Mouse (Mus musculus) forebrain, embryonic 14.5 days (tissue): ENCODE results near the gene S100b. TPM values are rescaled to one million over a fixed set of nuclear protein-coding genes. Genes with fewer than 3 reads are reported as not detected.
A peak's percentile ranks its signal among the peaks of the same experiment; 100 is the strongest.

ENCODE experiments used
- ATAC-seq: fragments of 200-750 bp; cut with Nextera tagmentation; 2 replicates; pipeline ENCODE4 v1.8.0; 2017; ENCODE audit warnings: mild to moderate bottlenecking, moderate library complexity
- DNase-seq: peaks from one replicate; pipeline ENCODE4 v3.0.0-alpha.2; 2015; ENCODE audit warnings: low spot score
- H3K27ac ChIP-seq: fragments of 300-500 bp; sonication (generic); 2 replicates; pipeline ENCODE4 v1.5.1; 2014; ENCODE audit warnings: low read depth, mild to moderate bottlenecking, control low read depth, low read length, moderate library complexity
- H3K27me3 ChIP-seq: fragments of 300-500 bp; sonication (generic); replicated peaks from 2 replicates; pipeline ENCODE4 v1.6.1; 2014; ENCODE audit warnings: low read length, control low read depth, mixed read lengths; ENCODE audit not compliant: control insufficient read depth, insufficient read depth
- H3K36me3 ChIP-seq: fragments of 300-500 bp; sonication (generic); 2 replicates; pipeline ENCODE4 v1.6.1; 2014; ENCODE audit warnings: low read length, control low read depth; ENCODE audit not compliant: control insufficient read depth, insufficient read depth
- H3K4me1 ChIP-seq: fragments of 300-500 bp; sonication (generic); 2 replicates; pipeline ENCODE4 v1.6.1; 2014; ENCODE audit warnings: antibody characterized with exemption, low read length, control low read depth; ENCODE audit not compliant: control insufficient read depth, insufficient read depth
- H3K4me2 ChIP-seq: fragments of 300-500 bp; sonication (generic); 2 replicates; pipeline ENCODE4 v1.6.1; 2014; ENCODE audit warnings: mild to moderate bottlenecking, control low read depth, low read length
- H3K4me3 ChIP-seq: fragments of 300-500 bp; sonication (generic); 2 replicates; pipeline ENCODE4 v1.5.1; 2014; ENCODE audit warnings: low read depth, low read length, control low read depth
- H3K9ac ChIP-seq: fragments of 300-500 bp; sonication (generic); 2 replicates; pipeline ENCODE4 v1.6.1; 2014; ENCODE audit warnings: mild to moderate bottlenecking, low read length, control low read depth, moderate library complexity
- H3K9me3 ChIP-seq: fragments of 300-500 bp; sonication (generic); replicated peaks from 2 replicates; pipeline ENCODE4 v1.6.1; 2016; ENCODE audit warnings: low read length, control low read depth, mixed read lengths; ENCODE audit not compliant: control insufficient read depth
- WGBS: fragments of 180-500 bp; shearing (Covaris S2); extraction: QIAGEN DNeasy Blood & Tissue Kit; methylation state at CpG from one replicate; pipeline ENCODE4 v1.1.7; 2014; 5-methylcytosine and 5-hydroxymethylcytosine counted together
- polyA plus RNA-seq: library from polyadenylated mRNA; unstranded; fragments of >200 nt; fragmentation: Nextera tagmentation; extraction: Ambion mirVana; gene quantifications from 2 replicates; pipeline ENCODE4 v1.2.1, GENCODE M21; 2014

Gene S100b
- polyA plus RNA-seq, 1 experiment from 2014 or later: 0.42 TPM

GRCm38 (mm10) chr10:76255617-76256016 is 2.0 kb downstream of the S100b start:
- Histone ChIP-seq H3K9ac (no peak overlapping the region), H3K27ac (no peak overlapping the region), H3K4me1 (no peaks in the 10 kb centered on the region), H3K27me3 (no peaks in the 10 kb centered on the region), H3K9me3 (no peaks in the 10 kb centered on the region), H3K36me3 (no peaks in the 10 kb centered on the region), H3K4me2 (no peak overlapping the region), H3K4me3 (no peak overlapping the region)
- DNase-seq: no peak
- ATAC-seq: no peak
- 61% methylated on average over 6 of the region's 6 CpGs for WGBS

DNA sequence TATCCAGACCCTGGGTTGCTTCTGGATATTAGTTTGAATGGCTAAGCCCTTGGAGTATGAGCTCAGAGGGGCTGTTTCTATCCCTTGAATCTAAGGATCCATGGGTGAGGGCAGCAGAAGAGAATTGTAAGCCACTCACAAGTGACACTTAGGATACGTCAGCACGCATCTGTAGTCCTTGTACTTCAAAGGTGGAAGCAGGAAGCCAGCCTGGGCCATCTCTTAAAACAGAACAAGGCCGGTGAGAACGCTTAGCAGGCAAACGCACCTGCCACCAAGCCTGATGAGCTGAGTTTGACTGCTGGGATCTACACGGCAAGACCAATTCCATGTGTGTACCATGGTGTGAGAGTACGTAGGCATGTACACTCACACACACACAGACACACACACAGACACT is 3.6 kb downstream of the S100b start:
- Histone ChIP-seq H3K9ac (no peak overlapping the region), H3K27me3 (no peaks in the 10 kb centered on the region), H3K9me3 (no peaks in the 10 kb centered on the region), H3K4me2 (no peak overlapping the region), H3K36me3 (no peaks in the 10 kb centered on the region), H3K4me1 (no peaks in the 10 kb centered on the region), H3K27ac (no peak overlapping the region), H3K4me3 (no peak overlapping the region)
- ATAC-seq (no peak), DNase-seq (no peak)
- 94% methylated on average over 7 of the region's 7 CpGs for WGBS

- Histone ChIP-seq H3K4me3 (no peak overlapping the region), H3K9me3 (no peaks in the 10 kb centered on the region), H3K9ac (no peak overlapping the region), H3K4me1 (no peaks in the 10 kb centered on the region), H3K27ac (no peak overlapping the region), H3K4me2 (no peak overlapping the region), H3K27me3 (no peaks in the 10 kb centered on the region), H3K36me3 (no peaks in the 10 kb centered on the region)
- WGBS: 86% methylated on average over 12 of the region's 12 CpGs
- DNase-seq (no peak), ATAC-seq (no peak)
Measured at GRCm38 (mm10) chr10:76257719-76258390, 4.2 kb downstream of the S100b start.

GRCm38 (mm10) chr10:76259566-76260232 is 6.0 kb downstream of the S100b start:
- no peak overlapping the region for H3K4me3 ChIP-seq
- no peak for ATAC-seq
- no peak overlapping the region for H3K9ac ChIP-seq
- no peaks in the 10 kb centered on the region for H3K27me3 ChIP-seq
- H3K4me2 ChIP-seq: no peak overlapping the region
- 86% methylated on average over 18 of the region's 18 CpGs for WGBS
- H3K4me1 ChIP-seq: no peaks in the 10 kb centered on the region
- peaks cover 10% of the 10 kb centered on the region; the same call in 1 of the 2 replicates for H3K36me3 ChIP-seq
- no peak for DNase-seq
- H3K9me3 ChIP-seq: no peaks in the 10 kb centered on the region
- no peak overlapping the region for H3K27ac ChIP-seq

DNA sequence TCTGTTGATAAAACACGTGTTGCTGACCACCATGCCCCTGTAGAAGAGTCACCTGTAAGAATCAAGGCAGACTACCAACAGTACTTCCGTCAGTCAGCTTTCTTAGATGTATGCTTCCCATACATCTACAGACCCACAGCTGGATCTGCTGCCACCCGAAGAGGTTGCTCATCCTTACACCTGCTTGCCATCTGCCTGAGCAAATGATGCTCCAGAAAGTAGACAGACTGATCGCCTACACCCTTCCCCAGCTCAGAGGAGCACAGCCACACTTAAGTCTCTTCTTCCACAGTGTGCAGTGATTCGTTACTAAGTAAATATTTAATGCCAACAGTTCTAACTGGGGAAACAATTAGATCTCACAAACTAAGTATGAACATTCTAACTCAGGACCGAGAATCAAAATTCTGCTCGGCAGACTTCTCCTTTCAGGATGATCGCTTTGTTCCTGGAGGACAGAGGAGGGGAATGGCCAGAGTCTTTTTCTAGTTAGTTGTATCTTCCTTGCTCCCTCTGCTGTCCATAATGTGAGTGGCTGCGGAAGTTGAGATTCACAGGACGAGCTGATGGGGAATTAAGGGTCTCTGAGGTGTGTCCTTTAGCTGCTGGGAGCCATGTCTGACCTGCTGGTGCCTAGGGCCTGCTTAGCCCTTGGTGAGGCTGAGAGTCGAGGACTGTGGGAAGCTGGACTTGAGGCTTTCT is 6.9 kb downstream of the S100b start:
- no peak overlapping the region for H3K4me3 ChIP-seq
- no peak for ATAC-seq

GRCm38 (mm10) chr10:76261447-76261846 is 7.8 kb downstream of the S100b start:
- Histone ChIP-seq H3K4me1 (no peaks in the 10 kb centered on the region), H3K27me3 (no peaks in the 10 kb centered on the region), H3K27ac (no peak overlapping the region), H3K9ac (no peak overlapping the region), H3K4me2 (no peak overlapping the region), H3K9me3 (no peaks in the 10 kb centered on the region), H3K4me3 (no peak overlapping the region), H3K36me3 (peaks cover 27% of the 10 kb centered on the region)
- DNase-seq (no peak), ATAC-seq (no peak)
- WGBS: 88% methylated on average over 3 of the region's 3 CpGs

More for the DNA sequence above, 6.9 kb downstream of the S100b start:
- Histone ChIP-seq H3K27me3 (no peaks in the 10 kb centered on the region), H3K9me3 (no peaks in the 10 kb centered on the region), H3K4me1 (no peaks in the 10 kb centered on the region), H3K36me3 (peaks cover 17% of the 10 kb centered on the region), H3K27ac (no peak overlapping the region), H3K9ac (no peak overlapping the region), H3K4me2 (no peak overlapping the region)
- WGBS: 65% methylated on average over 11 of the region's 11 CpGs
- DNase-seq: peak; percentile 38

DNA sequence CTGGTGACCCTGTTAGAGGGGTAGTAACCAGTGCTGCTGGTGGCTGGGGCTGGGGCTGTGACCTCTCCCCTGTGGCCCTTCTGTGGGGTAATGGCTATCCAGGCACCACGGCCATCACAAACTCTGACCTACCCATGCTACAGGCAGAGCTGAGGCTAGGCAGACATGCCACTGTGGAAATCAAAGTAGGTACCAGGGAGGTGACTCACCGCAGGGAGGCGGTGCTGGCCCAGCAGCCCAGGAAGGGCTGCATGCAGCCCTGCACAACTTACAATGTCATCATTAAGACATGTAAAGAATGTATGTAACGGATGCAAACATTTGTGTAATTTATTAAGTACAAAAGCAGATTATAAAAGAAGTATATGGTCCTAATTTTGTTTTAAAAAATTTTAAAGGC is 8.8 kb downstream of the S100b start:
- H3K4me1 ChIP-seq: no peaks in the 10 kb centered on the region
- DNase-seq: no peak
- no peaks in the 10 kb centered on the region for H3K9me3 ChIP-seq
- peaks cover 34% of the 10 kb centered on the region for H3K36me3 ChIP-seq
- no peak overlapping the region for H3K27ac ChIP-seq
- H3K4me3 ChIP-seq: no peak overlapping the region
- 71% methylated on average over 4 of the region's 4 CpGs for WGBS
- H3K27me3 ChIP-seq: no peaks in the 10 kb centered on the region
- no peak for ATAC-seq
- no peak overlapping the region for H3K4me2 ChIP-seq
- no peak overlapping the region for H3K9ac ChIP-seq

DNA sequence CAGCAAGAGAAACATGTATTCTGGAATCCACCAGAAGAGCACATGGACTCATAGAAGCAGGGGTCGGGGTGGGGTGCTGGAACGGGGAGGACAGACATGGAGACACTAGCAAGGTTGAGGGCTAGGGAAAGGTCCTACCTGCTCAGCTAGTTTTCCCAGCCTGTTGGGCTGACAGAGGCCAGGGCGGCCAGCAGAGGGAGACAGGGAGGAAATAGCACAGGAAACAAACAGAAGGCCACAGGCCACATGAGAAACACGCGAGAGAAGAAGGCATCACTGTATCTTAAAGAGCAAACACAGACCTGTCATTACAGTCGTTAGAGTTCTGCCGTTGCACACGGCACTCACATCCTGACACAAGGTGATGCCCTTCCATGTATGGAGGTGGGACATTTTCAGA is 17.6 kb downstream of the S100b start:
- no peaks in the 10 kb centered on the region for H3K27me3 ChIP-seq
- H3K4me1 ChIP-seq: no peaks in the 10 kb centered on the region
- no peak overlapping the region for H3K4me2 ChIP-seq
- no peaks in the 10 kb centered on the region for H3K9me3 ChIP-seq
- no peak overlapping the region for H3K27ac ChIP-seq
- no peak overlapping the region for H3K4me3 ChIP-seq
- DNase-seq (peak; percentile 4), ATAC-seq (no peak)
- 55% methylated on average over 8 of the region's 8 CpGs for WGBS
- H3K9ac ChIP-seq: no peak overlapping the region
- peaks cover 93% of the 10 kb centered on the region for H3K36me3 ChIP-seq

DNA sequence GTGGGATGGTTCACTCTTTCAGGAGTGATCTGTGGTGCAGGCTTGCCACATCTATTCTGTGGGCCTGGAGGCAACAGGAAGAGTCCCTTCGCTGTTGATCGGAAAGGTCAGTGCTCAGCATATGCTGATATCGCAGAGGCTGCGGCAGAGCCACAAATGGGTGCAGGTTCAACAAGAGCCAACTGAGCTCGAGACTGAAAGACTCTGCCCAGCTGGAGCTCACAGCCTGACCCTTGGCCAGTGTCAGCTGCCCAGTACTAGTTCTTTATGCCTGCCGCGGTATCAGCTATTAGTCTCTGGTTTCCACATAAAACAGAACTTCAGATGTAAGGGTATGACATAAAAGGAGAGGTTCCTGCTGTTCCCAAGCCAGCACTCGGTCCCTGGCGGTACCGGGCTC is 21.6 kb downstream of the S100b start:
- no peak overlapping the region for H3K27ac ChIP-seq
- H3K27me3 ChIP-seq: no peaks in the 10 kb centered on the region
- 80% methylated on average over 10 of the region's 10 CpGs for WGBS
- ATAC-seq: no peak
- no peak overlapping the region for H3K9ac ChIP-seq
- H3K4me1 ChIP-seq: no peaks in the 10 kb centered on the region
- H3K9me3 ChIP-seq: no peaks in the 10 kb centered on the region
- DNase-seq: no peak
- peaks cover 86% of the 10 kb centered on the region for H3K36me3 ChIP-seq
- H3K4me3 ChIP-seq: no peak overlapping the region
- no peak overlapping the region for H3K4me2 ChIP-seq
